Mouse (Mus musculus): ENCODE measurements around the gene Chmp1a. TPM values are rescaled to one million over a fixed set of nuclear protein-coding genes. Genes with fewer than 3 reads are reported as not detected.
"Not testable (repeated sequence)": the region's sequence is repeated elsewhere in the genome, so short reads cannot be mapped to it uniquely, and the experiment has no call there.

Chmp1a gene
- polyA plus RNA-seq (2017; shearing (Covaris generic)), result 100 to 1,000 TPM; 157 to 276 TPM

GRCm38 (mm10) chr8:123212321-123213117 is at the start of gene Chmp1a, which contains the start of gene Spata33:
Gene Chmp1a, minus strand, starts transcription at chr8:123212763.
Gene Spata33, plus strand, starts transcription at chr8:123212832.
- peak; percentile 93 for ATAC-seq

- not testable (repeated sequence) for ATAC-seq
These were observed 45.0 kb upstream of the Chmp1a start for GRCm38 (mm10) chr8:123257593-123257992.

GRCm38 (mm10) chr8:123257114-123257513 is 44.6 kb upstream of the Chmp1a start:
- no peak for ATAC-seq

- no peak for ATAC-seq
These were observed 42.6 kb upstream of the Chmp1a start for GRCm38 (mm10) chr8:123255170-123255569.

GRCm38 (mm10) chr8:123254099-123254885 is 41.7 kb upstream of the Chmp1a start, which contains the start of the genes Zfp276 and Vps9d1:
Gene Zfp276, plus strand, starts transcription at chr8:123254195.
Gene Vps9d1, minus strand, starts transcription at chr8:123254348.
- ATAC-seq, result peak; percentile 85

- ATAC-seq, result peak; percentile 19
These were observed 41.0 kb upstream of the Chmp1a start for GRCm38 (mm10) chr8:123253451-123254098.

GRCm38 (mm10) chr8:123252925-123253324 is 40.4 kb upstream of the Chmp1a start:
- ATAC-seq, result no peak

GRCm38 (mm10) chr8:123250940-123251339 is 38.4 kb upstream of the Chmp1a start:
- no peak for ATAC-seq

GRCm38 (mm10) chr8:123248596-123248995 is 36.0 kb upstream of the Chmp1a start:
- ATAC-seq, result no peak

GRCm38 (mm10) chr8:123247748-123248147 is 35.2 kb upstream of the Chmp1a start:
- ATAC-seq, result no peak

- no peak for ATAC-seq
These were observed 33.0 kb upstream of the Chmp1a start for GRCm38 (mm10) chr8:123245543-123245942.

- no peak for ATAC-seq
These were observed 31.8 kb upstream of the Chmp1a start for GRCm38 (mm10) chr8:123244382-123244781.

GRCm38 (mm10) chr8:123243053-123243452 is 30.5 kb upstream of the Chmp1a start:
- no peak for ATAC-seq

- ATAC-seq, result no peak
These were observed 29.8 kb upstream of the Chmp1a start for GRCm38 (mm10) chr8:123242107-123242923.

- ATAC-seq, result no peak
These were observed 26.8 kb upstream of the Chmp1a start for GRCm38 (mm10) chr8:123239398-123239797.

GRCm38 (mm10) chr8:123235520-123236497 is 23.2 kb upstream of the Chmp1a start, which contains the start of gene Spata2l:
Gene Spata2l, minus strand, starts transcription at chr8:123236233.
- ATAC-seq, result peak; percentile 100

- ATAC-seq, result no peak
These were observed 22.5 kb upstream of the Chmp1a start for GRCm38 (mm10) chr8:123234918-123235519.

GRCm38 (mm10) chr8:123233760-123234159 is 21.2 kb upstream of the Chmp1a start:
- ATAC-seq, result no peak

- ATAC-seq, result no peak
These were observed 20.7 kb upstream of the Chmp1a start for GRCm38 (mm10) chr8:123233300-123233699.

- ATAC-seq, result no peak
These were observed 20.0 kb upstream of the Chmp1a start for GRCm38 (mm10) chr8:123232553-123232952.

Measured in CD4-positive, CD25-positive, alpha-beta regulatory T cell, adult 4 months (primary cell).